Mouse (Mus musculus) kidney, embryonic 15.5 days (tissue): ENCODE data around the gene Tbc1d23. TPM values are rescaled to one million over a fixed set of nuclear protein-coding genes. Genes with fewer than 3 reads are reported as not detected.
"Not testable (repeated sequence)": the region's sequence is repeated elsewhere in the genome, so short reads cannot be mapped to it uniquely, and the experiment has no call there.

Source experiments
- ATAC-seq: fragments of 200-750 bp; cut with Nextera tagmentation; replicated peaks from 2 replicates; pipeline ENCODE4 v1.8.0; 2017; ENCODE audit warnings: moderate TSS enrichment; ENCODE audit not compliant: low FRiP score
- H3K27ac ChIP-seq: fragments of 300-500 bp; sonication (generic); 2 replicates; pipeline ENCODE4 v1.5.1; 2015; ENCODE audit warnings: mild to moderate bottlenecking, inconsistent platforms
- H3K27me3 ChIP-seq: fragments of 300-500 bp; sonication (generic); 2 replicates; pipeline ENCODE4 v1.6.1; 2015; ENCODE audit warnings: inconsistent platforms
- H3K36me3 ChIP-seq: fragments of 300-500 bp; sonication (generic); 2 replicates; pipeline ENCODE4 v1.6.1; 2015; ENCODE audit warnings: inconsistent platforms
- H3K4me1 ChIP-seq: fragments of 300-500 bp; sonication (generic); 2 replicates; pipeline ENCODE4 v1.6.1; 2015; ENCODE audit warnings: inconsistent platforms
- H3K4me2 ChIP-seq: fragments of 300-500 bp; sonication (generic); 2 replicates; pipeline ENCODE4 v1.6.1; 2015; ENCODE audit warnings: moderate library complexity, mild to moderate bottlenecking, inconsistent platforms
- H3K4me3 ChIP-seq: fragments of 300-500 bp; sonication (generic); replicated peaks from 2 replicates; pipeline ENCODE4 v1.5.1; 2015; ENCODE audit warnings: mild to moderate bottlenecking, inconsistent platforms
- H3K9ac ChIP-seq: fragments of 300-500 bp; sonication (generic); 2 replicates; pipeline ENCODE4 v1.6.1; 2015; ENCODE audit warnings: mild to moderate bottlenecking, inconsistent platforms
- H3K9me3 ChIP-seq: fragments of 300-500 bp; sonication (generic); replicated peaks from 2 replicates; pipeline ENCODE4 v1.6.1; 2016; ENCODE audit warnings: inconsistent platforms
- WGBS: fragments of 180-500 bp; shearing (Covaris S2); methylation state at CpG from one replicate; pipeline ENCODE4 v1.1.7; 2015; ENCODE audit warnings: mixed read lengths; 5-methylcytosine and 5-hydroxymethylcytosine counted together
- polyA plus RNA-seq: library from polyadenylated mRNA; unstranded; fragments of >200 nt; fragmentation: Nextera tagmentation; extraction: Ambion mirVana; gene quantifications from 2 replicates; pipeline ENCODE4 v1.2.1, GENCODE M21; 2015

Gene Tbc1d23
- polyA plus RNA-seq, 1 experiment from 2014 or later: 25.6 TPM

GRCm38 (mm10) chr16:57247464-57247863, 16.2 kb upstream of the Tbc1d23 start:
- Histone ChIP-seq H3K4me3 (no peak overlapping the region), H3K36me3 (no peaks in the 10 kb centered on the region), H3K4me2 (no peak overlapping the region), H3K27me3 (peaks cover 2% of the 10 kb centered on the region; the same call in 1 of the 2 replicates), H3K27ac (no peak overlapping the region), H3K9ac (no peak overlapping the region), H3K4me1 (peaks cover 9% of the 10 kb centered on the region; the same call in 1 of the 2 replicates), H3K9me3 (no peaks in the 10 kb centered on the region)
- ATAC-seq: no peak
- WGBS: 92% methylated on average over 4 of the region's 4 CpGs

- Histone ChIP-seq H3K27ac (no peak overlapping the region), H3K27me3 (peaks cover 2% of the 10 kb centered on the region; the same call in 1 of the 2 replicates), H3K36me3 (no peaks in the 10 kb centered on the region), H3K4me2 (no peak overlapping the region), H3K9ac (no peak overlapping the region), H3K4me3 (no peak overlapping the region), H3K9me3 (no peaks in the 10 kb centered on the region), H3K4me1 (peaks cover 9% of the 10 kb centered on the region; the same call in 1 of the 2 replicates)
- ATAC-seq: no peak
- WGBS: 73% methylated on average over 3 of the region's 3 CpGs
Observed at GRCm38 (mm10) chr16:57246596-57246995, 15.3 kb upstream of the Tbc1d23 start.

DNA sequence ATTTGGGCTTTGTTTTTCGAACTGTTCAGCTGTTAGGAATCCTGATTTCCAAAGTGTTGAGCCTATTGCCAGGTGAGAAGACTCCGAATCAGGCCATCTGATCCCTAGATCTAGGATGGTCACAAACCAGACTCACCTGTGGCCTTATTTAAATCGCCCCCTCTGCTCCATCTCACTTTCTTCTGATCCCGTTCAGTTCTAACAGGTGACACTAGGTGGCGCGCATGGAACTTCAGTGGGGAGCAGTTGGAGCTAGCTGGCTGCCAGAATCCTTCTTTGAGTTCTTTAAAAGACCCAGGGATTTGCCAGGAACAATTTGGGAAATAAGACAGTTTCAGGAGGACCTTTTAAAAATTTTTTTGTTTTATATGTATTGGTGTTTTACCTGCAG, 12.5 kb upstream of the Tbc1d23 start:
- 8% methylated on average over 6 of the region's 6 CpGs for WGBS
- H3K4me1 ChIP-seq: peaks cover 4% of the 10 kb centered on the region; the same call in 1 of the 2 replicates
- no peaks in the 10 kb centered on the region for H3K36me3 ChIP-seq
- H3K9ac ChIP-seq: no peak overlapping the region
- 0 out of 2 replicates have a peak overlapping the region, but pooled peaks have one; percentile 7 for H3K4me2 ChIP-seq
- H3K9me3 ChIP-seq: no peaks in the 10 kb centered on the region
- peaks cover 8% of the 10 kb centered on the region; the same call in 1 of the 2 replicates for H3K27me3 ChIP-seq
- ATAC-seq: peak; percentile 84
- no peak overlapping the region for H3K4me3 ChIP-seq
- H3K27ac ChIP-seq: no peak overlapping the region

- Histone ChIP-seq H3K9me3 (no peaks in the 10 kb centered on the region), H3K27me3 (peaks cover 8% of the 10 kb centered on the region; the same call in 1 of the 2 replicates), H3K4me2 (0 out of 2 replicates have a peak overlapping the region, but pooled peaks have one; percentile 7), H3K9ac (no peak overlapping the region), H3K27ac (no peak overlapping the region), H3K4me1 (peaks cover 4% of the 10 kb centered on the region; the same call in 1 of the 2 replicates), H3K36me3 (no peaks in the 10 kb centered on the region), H3K4me3 (no peak overlapping the region)
- 44% methylated on average over 10 of the region's 10 CpGs for WGBS
- ATAC-seq: peak; percentile 86
Observed at GRCm38 (mm10) chr16:57243205-57243857, 12.0 kb upstream of the Tbc1d23 start.

GRCm38 (mm10) chr16:57242857-57243204, 11.5 kb upstream of the Tbc1d23 start:
- peaks cover 4% of the 10 kb centered on the region; the same call in 1 of the 2 replicates for H3K4me1 ChIP-seq
- 79% methylated on average over 5 of the region's 5 CpGs for WGBS
- H3K4me3 ChIP-seq: no peak overlapping the region

GRCm38 (mm10) chr16:57235871-57236510, 4.7 kb upstream of the Tbc1d23 start:
- no peak for ATAC-seq
- Histone ChIP-seq H3K27ac (no peak overlapping the region), H3K4me3 (no peak overlapping the region), H3K9me3 (no peaks in the 10 kb centered on the region), H3K9ac (no peak overlapping the region), H3K4me2 (no peak overlapping the region), H3K27me3 (peaks cover 2% of the 10 kb centered on the region; the same call in 1 of the 2 replicates), H3K4me1 (no peaks in the 10 kb centered on the region), H3K36me3 (no peaks in the 10 kb centered on the region)
- 69% methylated on average over 7 of the region's 7 CpGs for WGBS

More at GRCm38 (mm10) chr16:57242857-57243204, 11.5 kb upstream of the Tbc1d23 start:
- Histone ChIP-seq H3K27ac (no peak overlapping the region), H3K4me2 (no peak overlapping the region), H3K27me3 (peaks cover 8% of the 10 kb centered on the region; the same call in 1 of the 2 replicates), H3K9me3 (no peaks in the 10 kb centered on the region), H3K9ac (no peak overlapping the region), H3K36me3 (no peaks in the 10 kb centered on the region)
- no peak for ATAC-seq

- H3K9ac ChIP-seq, H3K27ac ChIP-seq, H3K36me3 ChIP-seq, H3K9me3 ChIP-seq, H3K27me3 ChIP-seq, ATAC-seq: not testable (repeated sequence)
- Histone ChIP-seq H3K4me2 (peak overlapping the region; percentile 67), H3K4me3 (peak overlapping the region; percentile 68), H3K4me1 (peaks cover 10% of the 10 kb centered on the region)
- WGBS: 69% methylated on average over 5 of the region's 5 CpGs
Observed at GRCm38 (mm10) chr16:57231937-57232310, 620 bp upstream of the Tbc1d23 start.

- Histone ChIP-seq H3K4me1 (peaks cover 10% of the 10 kb centered on the region), H3K9me3 (no peaks in the 10 kb centered on the region), H3K27me3 (no peaks in the 10 kb centered on the region), H3K4me2 (no peak overlapping the region), H3K36me3 (no peaks in the 10 kb centered on the region), H3K27ac (no peak overlapping the region), H3K9ac (no peak overlapping the region), H3K4me3 (no peak overlapping the region)
- no peak for ATAC-seq
- WGBS: 77% methylated on average over 5 of the region's 5 CpGs
Observed at GRCm38 (mm10) chr16:57226444-57226843, 4.9 kb downstream of the Tbc1d23 start.

DNA sequence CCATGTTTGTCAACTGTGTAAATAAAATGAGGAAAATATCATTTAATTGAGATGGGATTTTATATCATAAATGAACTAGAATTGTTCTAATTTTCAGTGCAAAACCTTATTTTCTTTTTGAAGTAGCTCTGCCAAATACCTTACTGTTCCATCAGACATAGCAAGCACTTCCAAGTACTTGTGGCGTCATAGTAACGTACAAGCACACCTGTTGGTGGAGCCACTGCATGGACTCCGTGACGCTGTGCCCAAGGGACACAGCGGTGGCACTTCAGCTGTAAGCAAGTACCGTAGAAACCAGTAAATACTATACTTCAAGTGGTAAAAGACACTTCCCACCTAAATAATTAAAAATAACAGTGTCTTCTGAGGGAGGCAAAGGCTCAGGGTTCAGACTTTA, 10.9 kb downstream of the Tbc1d23 start:
- ATAC-seq: no peak
- Histone ChIP-seq H3K36me3 (peaks cover 29% of the 10 kb centered on the region), H3K4me3 (no peak overlapping the region), H3K27ac (no peak overlapping the region), H3K27me3 (no peaks in the 10 kb centered on the region), H3K4me1 (no peaks in the 10 kb centered on the region), H3K9ac (no peak overlapping the region), H3K4me2 (no peak overlapping the region), H3K9me3 (no peaks in the 10 kb centered on the region)
- WGBS: 95% methylated on average over 6 of the region's 6 CpGs

DNA sequence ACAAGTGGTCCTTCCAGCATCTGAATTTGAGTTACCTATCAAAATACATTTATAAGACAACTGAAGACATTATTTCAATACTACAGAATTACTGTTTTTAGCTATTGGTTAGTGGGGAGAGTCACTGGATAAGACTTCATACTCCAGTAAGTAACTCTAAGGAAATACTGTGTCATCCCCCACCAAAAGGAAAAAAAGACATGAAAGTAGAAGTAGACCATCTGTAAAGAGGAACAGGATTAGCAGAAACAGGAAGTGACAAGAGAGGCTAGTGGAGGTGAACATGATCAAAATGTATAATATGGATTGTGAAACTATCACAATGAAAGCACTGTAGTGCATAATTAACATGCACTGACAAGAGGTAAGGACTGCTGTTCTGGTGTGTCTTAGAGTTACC, 15.3 kb downstream of the Tbc1d23 start:
- Histone ChIP-seq H3K4me3 (no peak overlapping the region), H3K4me1 (no peaks in the 10 kb centered on the region), H3K9me3 (no peaks in the 10 kb centered on the region), H3K9ac (no peak overlapping the region), H3K27ac (no peak overlapping the region), H3K27me3 (no peaks in the 10 kb centered on the region), H3K4me2 (no peak overlapping the region), H3K36me3 (peaks cover 55% of the 10 kb centered on the region)
- ATAC-seq: no peak

GRCm38 (mm10) chr16:57211037-57211436, 20.3 kb downstream of the Tbc1d23 start:
- Histone ChIP-seq H3K4me2 (no peak overlapping the region), H3K9ac (no peak overlapping the region), H3K36me3 (peaks cover 64% of the 10 kb centered on the region), H3K4me1 (no peaks in the 10 kb centered on the region), H3K4me3 (no peak overlapping the region), H3K9me3 (no peaks in the 10 kb centered on the region), H3K27ac (no peak overlapping the region), H3K27me3 (no peaks in the 10 kb centered on the region)
- no peak for ATAC-seq
- WGBS: 90% methylated on average over 2 of the region's 2 CpGs

- 93% methylated on average over 2 of the region's 2 CpGs for WGBS
- H3K4me1 ChIP-seq: no peaks in the 10 kb centered on the region
- ATAC-seq: no peak
Observed at GRCm38 (mm10) chr16:57208342-57208741, 23.0 kb downstream of the Tbc1d23 start.

More at GRCm38 (mm10) chr16:57208342-57208741, 23.0 kb downstream of the Tbc1d23 start:
- H3K4me3 ChIP-seq: no peak overlapping the region
- H3K36me3 ChIP-seq: peaks cover 53% of the 10 kb centered on the region
- no peak overlapping the region for H3K9ac ChIP-seq
- H3K9me3 ChIP-seq: no peaks in the 10 kb centered on the region
- H3K27ac ChIP-seq: no peak overlapping the region
- H3K4me2 ChIP-seq: no peak overlapping the region
- H3K27me3 ChIP-seq: no peaks in the 10 kb centered on the region
